Mouse (Mus musculus) erythroblast, embryonic 14.5 days (primary cell): ENCODE results near the gene Nr2e1.

Experiments
- GATA1 ChIP-seq: IDR thresholded peaks from 2 replicates; pipeline ENCODE4 v1.6.1; 2012; ENCODE audit warnings: low read length, inconsistent platforms, mixed read lengths
- TAL1 ChIP-seq: IDR thresholded peaks from 3 replicates; pipeline ENCODE4 v1.6.1; 2012; ENCODE audit warnings: low read length, inconsistent platforms, mixed read lengths

DNA sequence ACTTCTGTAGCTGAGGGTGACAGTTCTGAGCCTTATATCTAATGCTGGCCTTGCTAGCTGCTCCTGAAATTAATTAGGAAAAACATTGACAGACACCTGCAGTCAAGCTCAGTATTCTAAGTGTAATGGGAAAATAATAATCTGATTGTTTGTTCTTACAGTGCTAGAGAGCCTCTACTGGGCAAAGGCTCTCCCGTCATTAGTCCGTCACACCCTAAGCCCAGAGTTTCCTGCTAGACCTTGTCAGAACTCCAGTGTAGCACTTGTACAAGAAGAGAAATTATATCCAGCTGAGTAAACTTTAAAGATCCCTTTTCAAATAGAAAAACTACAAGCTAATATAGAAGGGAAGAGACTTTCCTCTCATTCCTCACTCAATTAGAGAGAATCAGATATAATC lies 60.5 kb downstream of the Nr2e1 start:
- TF ChIP-seq TAL1: no peak
- TF ChIP-seq GATA1: no peak
